Mouse (Mus musculus): ENCODE measurements at regions not wholly inside any gene's neighbourhood (a gene's known extent, or its start where the extent isn't known, plus 50 kb on each side); places are given as distances from the start of the nearest gene placed in this dataset.

GRCm38 (mm10) chr2:160421216-160421911 is 54.5 kb upstream of the Mafb start:
- CTCF ChIA-PET: no interaction called here

DNA sequence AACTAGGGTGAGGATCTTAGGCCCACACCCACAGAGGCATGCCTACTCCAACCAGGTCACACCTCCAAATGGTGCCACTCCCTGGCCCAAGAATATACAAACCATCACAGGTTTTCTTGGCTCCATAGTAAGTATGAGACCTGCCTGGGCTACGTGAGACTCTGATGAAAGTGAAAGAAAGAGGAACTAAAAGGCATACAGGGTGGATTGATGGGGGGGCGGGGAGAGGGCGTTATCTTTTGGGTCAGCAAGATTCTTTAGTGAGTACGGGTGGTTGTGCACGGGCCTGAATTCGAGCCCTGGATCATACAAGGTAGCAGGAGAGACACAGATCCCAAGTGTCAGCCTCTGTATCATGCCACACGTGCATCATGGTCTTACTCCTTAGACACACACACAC is 57.6 kb upstream of the Mafb start:
- CTCF ChIA-PET: no interaction called here

DNA sequence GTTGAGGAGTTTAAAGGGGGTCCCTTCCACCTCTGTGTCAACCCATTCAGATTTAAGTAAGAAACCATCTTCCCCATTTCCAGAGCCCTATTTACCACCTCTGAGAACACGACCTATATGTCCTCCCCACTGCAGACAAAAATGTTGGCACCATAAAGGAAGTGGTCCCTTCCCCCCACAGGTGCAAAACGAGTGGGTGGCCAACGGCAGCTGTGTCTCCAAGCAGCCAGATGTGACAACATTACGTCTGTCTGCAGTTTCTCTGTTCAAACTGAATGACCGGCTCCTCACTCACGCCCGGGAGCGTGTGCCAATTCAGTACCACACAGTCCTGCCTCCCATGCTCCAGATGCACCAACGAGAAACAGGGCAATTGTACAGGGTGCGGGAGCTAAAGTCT is 60.6 kb upstream of the Mafb start:
- CTCF ChIA-PET: no interaction called here

DNA sequence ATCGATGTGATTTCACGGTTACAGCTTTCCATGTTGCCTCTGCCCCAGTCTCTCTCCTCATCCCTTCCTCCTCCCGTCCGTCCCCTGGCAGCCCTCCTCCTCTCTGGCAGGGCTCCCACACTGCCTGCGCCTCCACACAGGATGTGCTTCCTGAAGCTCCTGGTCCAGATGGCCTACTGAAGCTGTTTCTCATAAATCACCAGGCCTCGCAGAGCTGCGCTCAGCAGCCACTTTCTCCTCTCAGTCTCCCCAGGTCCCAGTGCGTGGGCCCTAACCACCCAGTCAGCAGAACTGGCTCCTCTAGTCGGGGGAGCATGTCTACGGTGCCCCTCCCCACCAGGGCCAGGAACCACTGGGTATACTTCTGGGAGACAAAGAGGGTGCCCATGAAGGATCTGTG is 66.4 kb upstream of the Mafb start:
- CTCF ChIA-PET: no interaction called here

DNA sequence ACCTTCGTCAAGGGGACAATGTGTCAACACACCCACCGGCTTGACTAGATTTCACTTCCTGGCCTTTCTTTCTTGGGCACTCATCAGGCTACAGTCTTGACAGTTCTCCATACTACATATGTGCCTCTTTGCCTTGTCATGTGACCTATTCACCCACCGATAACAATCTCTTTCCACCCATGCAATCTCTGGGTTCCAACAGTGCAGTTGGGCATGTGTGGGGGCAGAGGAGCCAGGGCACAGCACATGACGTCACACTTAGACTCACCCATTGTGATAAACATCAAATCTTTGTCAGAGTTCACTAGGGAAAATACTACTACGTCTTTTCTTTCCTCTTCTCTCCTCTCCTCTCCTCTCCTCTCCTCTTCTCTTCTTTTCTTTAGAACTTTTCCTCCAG is 67.8 kb upstream of the Mafb start:
- CTCF ChIA-PET: no interaction called here

- CTCF ChIA-PET: no interaction called here
These were observed 68.8 kb upstream of the Mafb start for GRCm38 (mm10) chr2:160435622-160436021.

GRCm38 (mm10) chr2:160439028-160439427 is 72.2 kb upstream of the Mafb start:
- CTCF ChIA-PET: interaction anchor here (0.5 kb wide), 1 partner anchor 10 kb away, joined by 4 read pairs; no protein-coding TSS in a partner anchor

GRCm38 (mm10) chr2:160440236-160440635 is 73.4 kb upstream of the Mafb start:
- CTCF ChIA-PET: no interaction called here

DNA sequence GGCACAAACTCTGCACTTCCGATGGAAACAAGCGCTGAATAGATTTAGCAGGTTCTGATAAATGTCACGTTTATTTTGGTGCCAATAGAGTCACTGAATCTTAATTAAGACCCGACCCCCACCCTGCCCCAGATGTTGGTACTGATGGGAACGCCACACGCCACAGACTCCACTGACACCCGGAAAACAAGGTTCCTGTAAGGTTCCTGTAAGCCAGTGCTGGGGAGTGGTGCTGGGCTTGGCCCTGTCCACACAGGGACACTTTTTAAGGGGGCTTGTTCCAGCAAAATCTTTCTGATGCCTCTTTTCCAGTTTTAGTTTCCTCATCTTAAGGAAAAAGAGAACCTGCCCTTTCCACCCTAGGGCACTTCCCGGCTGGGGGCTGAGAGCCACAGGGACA is 84.2 kb upstream of the Mafb start:
- CTCF ChIA-PET: no interaction called here

DNA sequence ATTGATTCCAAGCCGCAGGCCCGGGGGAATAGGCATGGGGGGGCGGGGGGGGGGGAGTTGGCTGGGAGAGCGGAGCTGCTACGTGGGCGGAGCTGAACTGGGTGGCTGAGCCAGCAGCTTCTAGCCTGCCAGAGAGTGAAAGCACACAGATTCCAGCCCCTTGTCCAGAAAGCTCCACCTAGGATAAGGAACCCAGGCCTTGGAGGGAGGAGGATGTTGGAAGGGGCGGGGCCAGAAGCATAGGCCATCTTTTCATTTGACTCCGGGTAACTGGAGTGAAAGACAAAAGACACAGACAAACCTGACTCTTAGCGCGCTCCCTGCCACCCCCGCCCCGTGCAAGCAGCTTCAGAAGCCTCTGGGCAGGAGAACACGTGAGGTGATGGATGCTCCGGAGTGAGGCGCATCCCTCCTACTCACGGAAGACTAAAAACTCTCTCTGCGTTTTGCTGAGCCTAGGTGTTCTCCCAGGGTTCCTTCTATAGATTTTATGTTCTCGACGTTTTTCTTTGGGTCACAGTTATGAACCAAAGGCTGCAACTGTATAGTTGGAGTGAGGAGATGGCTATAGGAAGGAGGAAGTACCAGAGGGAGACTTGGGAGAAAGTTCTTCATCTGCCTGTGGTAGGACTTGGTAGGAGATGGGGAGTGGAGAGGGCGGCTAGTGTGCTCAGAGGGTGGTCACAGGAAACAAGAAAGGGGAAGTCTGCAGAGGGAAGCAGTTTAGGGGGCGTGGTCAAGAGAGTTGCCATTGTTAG is 84.8 kb upstream of the Mafb start:
- CTCF ChIA-PET: no interaction called here

- CTCF ChIA-PET: no interaction called here
These were observed 85.3 kb upstream of the Mafb start for GRCm38 (mm10) chr2:160452239-160452530.

DNA sequence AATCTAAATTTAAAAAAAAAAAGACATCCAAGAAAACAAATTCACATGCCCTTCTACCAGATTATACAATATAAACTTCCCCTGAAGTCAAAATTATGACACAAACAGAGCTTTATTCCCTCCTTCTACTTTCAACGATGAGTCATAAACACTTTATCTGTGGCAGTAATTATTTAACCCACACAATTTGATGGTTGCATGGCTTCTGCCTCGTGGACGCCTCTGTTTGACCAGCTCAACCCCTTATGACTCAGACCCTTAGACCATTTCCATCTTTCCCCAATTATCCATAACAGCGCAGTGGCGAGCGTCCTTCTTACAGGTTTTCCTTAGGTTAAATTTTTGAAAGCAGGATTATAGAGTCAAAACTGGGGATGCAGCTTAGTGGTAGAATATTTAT is 85.9 kb upstream of the Mafb start:
- CTCF ChIA-PET: no interaction called here

- CTCF ChIA-PET: no interaction called here
These were observed 88.8 kb upstream of the Mafb start for GRCm38 (mm10) chr2:160455617-160456016.

DNA sequence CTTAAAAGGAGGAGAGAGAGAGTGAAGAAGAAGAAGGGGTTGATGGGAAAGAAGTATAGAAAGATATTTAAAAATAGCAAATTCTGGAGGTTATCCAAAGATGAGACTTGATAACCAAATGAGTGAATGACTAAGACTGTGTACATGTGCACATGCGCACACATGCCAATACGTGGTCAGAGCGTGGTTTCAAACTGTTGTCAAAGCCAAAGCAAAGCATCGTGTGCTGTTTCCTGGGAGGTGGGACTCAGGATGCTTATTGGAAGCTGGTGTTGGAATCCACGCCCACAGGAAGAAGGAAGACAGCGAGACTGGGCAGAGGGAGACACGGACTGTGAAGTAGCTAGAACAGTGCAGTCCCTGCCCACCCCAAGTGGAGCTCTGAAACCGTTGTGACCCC is 89.8 kb upstream of the Mafb start:
- CTCF ChIA-PET: no interaction called here

DNA sequence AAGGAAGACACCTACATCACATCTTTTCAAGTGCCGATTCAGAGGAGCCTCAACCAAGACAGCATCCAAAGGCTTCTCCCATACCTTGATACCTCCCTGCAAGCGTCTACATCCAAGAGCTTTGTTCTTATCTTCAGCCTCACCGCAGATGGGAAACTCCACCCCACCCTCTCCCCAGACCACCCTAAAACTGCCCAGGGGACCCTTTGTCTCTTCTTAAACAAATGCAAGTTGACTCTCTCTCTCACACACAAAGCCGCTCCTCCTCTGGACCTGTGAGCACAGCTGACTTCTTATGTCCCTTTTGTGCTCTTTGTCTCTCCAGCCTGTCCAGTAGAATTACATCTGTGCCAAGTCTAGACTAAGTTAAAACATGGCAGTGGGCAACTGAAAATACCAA is 104.7 kb upstream of the Mafb start:
- CTCF ChIA-PET: no interaction called here

DNA sequence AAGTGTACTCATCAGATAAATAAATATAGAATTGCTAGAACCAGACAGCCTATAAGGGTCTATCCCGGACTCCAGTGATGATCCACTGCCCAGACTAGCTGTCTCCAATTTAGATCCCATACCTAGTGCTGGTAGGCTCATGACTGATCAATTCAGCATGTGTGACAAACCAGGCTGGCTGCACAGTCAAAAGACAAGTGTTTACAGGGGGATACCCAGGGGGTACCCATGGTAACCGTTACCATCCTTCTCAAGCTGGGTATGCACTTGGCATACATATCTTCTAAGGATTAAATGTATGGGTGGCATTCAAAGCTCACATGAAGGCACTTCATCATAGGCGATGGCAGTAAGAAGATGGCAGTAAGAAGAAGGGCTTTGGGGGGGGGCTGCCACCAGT is 109.3 kb upstream of the Mafb start:
- CTCF ChIA-PET: no interaction called here

DNA sequence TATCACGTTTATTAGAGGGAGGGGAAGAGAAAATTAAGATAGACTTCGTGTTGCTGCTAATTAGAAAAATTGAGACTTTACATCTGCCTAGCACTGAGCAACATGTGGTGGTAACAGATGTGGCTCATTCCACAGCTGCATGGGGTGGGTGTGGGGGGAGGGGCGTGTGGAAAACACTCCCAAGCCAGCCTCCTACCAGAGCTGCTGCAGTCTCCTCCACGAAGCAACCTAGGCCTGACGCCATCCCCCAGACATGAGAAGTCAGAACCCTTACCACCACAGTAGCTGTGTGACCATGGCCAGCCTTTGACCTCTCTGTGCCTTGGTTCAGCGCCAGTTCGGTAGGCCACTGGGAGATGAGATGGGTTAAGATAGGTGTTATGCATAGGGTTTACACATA is 112.4 kb upstream of the Mafb start:
- CTCF ChIA-PET: no interaction called here

DNA sequence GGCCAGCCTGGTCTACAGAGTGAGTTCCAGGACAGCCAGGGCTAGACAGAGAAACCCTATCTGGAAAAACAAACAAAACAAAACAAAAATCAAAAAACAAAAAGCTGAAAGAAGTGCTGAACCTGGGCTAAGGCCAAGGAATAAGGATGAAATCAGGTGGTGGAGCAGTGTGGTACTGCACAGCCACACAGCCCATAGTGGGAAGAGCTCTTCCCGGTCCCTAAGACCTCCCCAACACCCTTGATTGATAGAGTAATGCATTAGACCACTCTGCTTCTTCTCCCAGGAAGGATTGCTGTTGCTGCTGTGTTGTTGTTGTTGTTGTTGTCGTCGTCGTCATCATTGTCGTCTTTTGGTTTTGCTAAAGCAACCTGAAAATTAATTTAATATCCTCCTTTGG is 118.2 kb upstream of the Mafb start:
- CTCF ChIA-PET: no interaction called here

GRCm38 (mm10) chr2:160485515-160485914 is 118.7 kb upstream of the Mafb start:
- CTCF ChIA-PET: no interaction called here

- CTCF ChIA-PET: no interaction called here
These were observed 132.9 kb upstream of the Mafb start for GRCm38 (mm10) chr2:160499726-160500125.

- CTCF ChIA-PET: no interaction called here
These were observed 136.0 kb upstream of the Mafb start for GRCm38 (mm10) chr2:160502901-160503300.

DNA sequence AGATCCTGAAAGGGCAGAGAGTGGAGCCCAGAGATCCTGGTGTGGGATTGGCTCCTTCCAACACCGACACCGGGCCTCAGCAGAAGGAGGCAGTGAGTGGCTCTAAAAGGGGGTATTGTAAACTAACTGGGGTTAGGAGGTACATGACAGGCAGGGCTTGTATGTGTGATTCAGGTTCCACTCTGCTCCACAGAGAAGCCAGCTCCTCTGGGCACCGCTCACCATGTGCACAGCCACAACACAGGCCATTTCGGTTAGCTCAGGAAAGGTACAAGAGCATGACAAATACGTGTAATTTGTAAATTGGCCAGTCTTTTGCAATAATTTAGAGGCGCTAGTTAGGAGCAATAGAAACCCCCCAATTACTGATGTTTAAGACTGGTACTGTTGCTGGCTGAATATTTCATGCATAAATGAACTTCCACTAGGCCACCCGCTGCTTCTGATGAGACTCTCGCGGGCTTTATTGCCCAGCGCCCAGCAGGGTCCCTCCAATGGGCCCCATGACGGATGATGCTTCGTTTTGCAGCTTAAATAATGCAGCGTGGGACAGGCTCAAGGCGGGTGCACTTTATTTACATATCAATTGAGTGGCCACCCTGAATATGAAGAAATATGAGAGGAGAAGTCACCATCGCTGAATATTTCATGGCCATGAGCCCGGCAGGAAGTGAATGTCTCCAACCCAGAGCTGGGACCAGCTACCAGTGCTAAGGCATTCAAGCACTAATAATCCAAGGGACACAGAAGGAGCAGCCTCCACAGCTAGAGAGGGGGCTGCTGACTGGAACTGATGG is 136.9 kb upstream of the Mafb start:
- CTCF ChIA-PET: no interaction called here

GRCm38 (mm10) chr2:160504394-160504657 is 137.5 kb upstream of the Mafb start:
- CTCF ChIA-PET: no interaction called here

- CTCF ChIA-PET: no interaction called here
These were observed 138.3 kb upstream of the Top1 start for GRCm38 (mm10) chr2:160507371-160507770.

Data from spleen, embryonic (tissue).